Mouse (Mus musculus) liver (tissue): ENCODE data around the gene Speg.

Experiments used
- DNase-seq: peaks from one replicate; pipeline ENCODE4 v3.0.0-alpha.2; 2020; ENCODE audit warnings: mixed read lengths

The Speg gene

GRCm38 (mm10) chr1:75369360-75369983 is 5.6 kb upstream of the Speg start:
- DNase-seq = no peak

- DNase-seq = peak; percentile 47
Measured at GRCm38 (mm10) chr1:75369984-75370660, 5.0 kb upstream of the Speg start.

- peak; percentile 39 for DNase-seq
Measured at GRCm38 (mm10) chr1:75371317-75372095, 3.6 kb upstream of the Speg start.

- no peak for DNase-seq
Measured at GRCm38 (mm10) chr1:75372450-75372849, 2.6 kb upstream of the Speg start.

- DNase-seq = no peak
Measured at GRCm38 (mm10) chr1:75373276-75373675, 1.8 kb upstream of the Speg start.

GRCm38 (mm10) chr1:75379196-75379595 is 4.1 kb downstream of the Speg start:
- no peak for DNase-seq

- DNase-seq = no peak
Measured at GRCm38 (mm10) chr1:75379931-75380330, 4.8 kb downstream of the Speg start.

GRCm38 (mm10) chr1:75380951-75381350 is 5.9 kb downstream of the Speg start:
- no peak for DNase-seq

GRCm38 (mm10) chr1:75381482-75382355 is 6.6 kb downstream of the Speg start:
- DNase-seq = peak; percentile 68

- no peak for DNase-seq
Measured at GRCm38 (mm10) chr1:75382356-75383071, 7.4 kb downstream of the Speg start.

GRCm38 (mm10) chr1:75384470-75385141 is 9.5 kb downstream of the Speg start:
- no peak for DNase-seq

GRCm38 (mm10) chr1:75385142-75385730 is 10.1 kb downstream of the Speg start:
- DNase-seq = no peak

- no peak for DNase-seq
Measured at GRCm38 (mm10) chr1:75386149-75386548, 11.1 kb downstream of the Speg start.

GRCm38 (mm10) chr1:75387469-75387928 is 12.4 kb downstream of the Speg start:
- DNase-seq = no peak

- DNase-seq = no peak
Measured at GRCm38 (mm10) chr1:75387929-75388897, 13.1 kb downstream of the Speg start.

GRCm38 (mm10) chr1:75388898-75389515 is 13.9 kb downstream of the Speg start:
- no peak for DNase-seq

GRCm38 (mm10) chr1:75393139-75393538 is 18.0 kb downstream of the Speg start:
- DNase-seq = no peak

GRCm38 (mm10) chr1:75393846-75394245 is 18.7 kb downstream of the Speg start:
- no peak for DNase-seq

- DNase-seq = peak; percentile 70
Measured at GRCm38 (mm10) chr1:75398761-75399402, 23.8 kb downstream of the Speg start.
